Mouse (Mus musculus) liver, embryonic 14.5 days (tissue): ENCODE results near the gene Sh3bp1.
"Not testable (repeated sequence)": the region's sequence is repeated elsewhere in the genome, so short reads cannot be mapped to it uniquely, and the experiment has no call there.

Source experiments
- CTCF ChIP-seq: IDR thresholded peaks from 2 replicates; pipeline ENCODE4 v1.5.1; 2016; ENCODE audit warnings: antibody characterized with exemption, low read depth, control low read depth
- EP300 ChIP-seq: IDR thresholded peaks from 2 replicates; pipeline ENCODE4 v1.6.1; 2016; ENCODE audit warnings: antibody characterized with exemption, low read depth

GRCm38 (mm10) chr15:78878792-78879516 is 20.6 kb upstream of the Sh3bp1 start:
- not testable (repeated sequence) for TF ChIP-seq CTCF, EP300
